9 mouse cellular contexts compared by ENCODE assay signal in genomic region chr2:173608020-173608958, GRCm38 (mm10). TPM values are rescaled to one million over a fixed set of nuclear protein-coding genes. Genes with fewer than 3 reads are reported as not detected.
DNase-seq lines count a peak whose midpoint lies in the region; ATAC-seq and TF ChIP-seq lines count a peak whose summit lies in the region.
"Had no signal": no experiment of that assay in that cellular context is flagged by ENCODE, and none has a peak within 500 bp of the region (broad histone marks: within the 10 kb centered on the region; RNA-seq: fewer than 3 reads in every experiment).

No protein-coding gene starts in this region.

- H3K27ac ChIP-seq in intestine, postnatal 0 days (ENCODE audit: low read depth, low read length), result no peak overlapping the region
- no peak overlapping the region for H3K27ac ChIP-seq in kidney, adult 2 months (ENCODE audit: insufficient read depth, low read depth, low read length)

- ATAC-seq in intestine, postnatal 0 days, result peak; percentile 53; the same call in 1 of the 2 replicates

- H3K9me3 ChIP-seq in intestine, postnatal 0 days (ENCODE audit: control insufficient read depth), result no peaks in the 10 kb centered on the region
- H3K9me3 ChIP-seq: megakaryocyte, embryonic 14.5 days had no signal

- H3K4me3 ChIP-seq in intestine, postnatal 0 days (ENCODE audit: low read depth, low read length), result no peak overlapping the region
- H3K4me3 ChIP-seq in kidney, adult 2 months (ENCODE audit: insufficient read depth, low read depth, low read length), result no peak overlapping the region
- H3K4me3 ChIP-seq: megakaryocyte, embryonic 14.5 days had no signal

- H3K9ac ChIP-seq in intestine, postnatal 0 days (ENCODE audit: low read depth, low read length), result no peak overlapping the region

- H3K36me3 ChIP-seq in intestine, postnatal 0 days (ENCODE audit: control insufficient read depth, insufficient read depth), result peaks cover 10% of the 10 kb centered on the region; the same call in 1 of the 2 replicates
- H3K36me3 ChIP-seq in kidney, adult 2 months (ENCODE audit: control insufficient read depth, insufficient read depth, low read length), result no peaks in the 10 kb centered on the region

- no peak for TF ChIP-seq CTCF in intestine, postnatal 0 days (IDR thresholded peaks at IDR 0.05; ENCODE audit: low read depth)
- TF ChIP-seq CTCF in kidney, adult 2 months (conservative IDR thresholded peaks at IDR 0.05; ENCODE audit: insufficient read depth, insufficient read length, low read depth, low read length), result no peak

- no peaks in the 10 kb centered on the region for H3K4me1 ChIP-seq in intestine, postnatal 0 days (replicated peaks; ENCODE audit: control insufficient read depth, insufficient read depth, low read length)
- H3K4me1 ChIP-seq in kidney, adult 2 months (ENCODE audit: control insufficient read depth, insufficient read depth, low read length), result no peaks in the 10 kb centered on the region

- peak; percentile 50 for DNase-seq in ovary, postnatal 36 days (ENCODE audit: low spot score)
- no peak for DNase-seq in ovary, postnatal 10 days (ENCODE audit: low spot score)
- peak; percentile 44 for DNase-seq in gastrocnemius, postnatal 10 days
- DNase-seq in cerebellum, postnatal 14 days, result no peak
- no peak for DNase-seq in thymus, postnatal 14 days
- DNase-seq in kidney, adult 2 months, result no peak

- H3K27me3 ChIP-seq in intestine, postnatal 0 days (replicated peaks; ENCODE audit: control insufficient read depth, insufficient read depth, low read length), result no peaks in the 10 kb centered on the region
- no peaks in the 10 kb centered on the region for H3K27me3 ChIP-seq in kidney, adult 2 months (replicated peaks; ENCODE audit: control insufficient read depth, insufficient read depth, low read length)
- H3K27me3 ChIP-seq: megakaryocyte, embryonic 14.5 days had no signal

- H3K4me2 ChIP-seq in intestine, postnatal 0 days (replicated peaks; ENCODE audit: low read depth), result no peak overlapping the region

- no peak for TF ChIP-seq POLR2A in kidney, adult 2 months (IDR thresholded peaks at IDR 0.05; ENCODE audit: low read depth, low read length)

- WGBS in intestine, postnatal 0 days, result 65% methylated on average over 10 of the region's 10 CpGs
- WGBS in kidney, adult 2 months, result 82% methylated on average over 10 of the region's 10 CpGs

RNA-seq across cellular contexts. Expression of gene Ankrd60, which starts 30.1 kb away (rescaled TPM):
- not detected for total RNA-seq in gastrocnemius, postnatal 10 days (2021)
- polyA plus RNA-seq in intestine, postnatal 0 days (2015; fragmentation: Nextera tagmentation; extraction: Ambion mirVana), result not detected in 2 replicates
- 0.09 and 0.22 TPM in 2 replicates for polyA plus RNA-seq in kidney, adult 2 months (2012; rRNA removed)
- polyA plus RNA-seq: small intestine, adult 2 months had no signal

RNA-seq across cellular contexts. Expression of gene Rab22a, which starts 51.3 kb away (rescaled TPM):
- total RNA-seq in gastrocnemius, postnatal 10 days (2021), result 10 to 100 TPM; 24.2 to 26.4 TPM
- polyA plus RNA-seq in intestine, postnatal 0 days (2015; fragmentation: Nextera tagmentation; extraction: Ambion mirVana), result 42.0 and 42.1 TPM in 2 replicates
- 24.4 and 28.2 TPM in 2 replicates for polyA plus RNA-seq in kidney, adult 2 months (2012; rRNA removed)

Comparison
In these comparisons a context has a peak if more than half of its experiments do, and no peak if none do; other contexts are left out.
1. DNase-seq: peak in ovary, postnatal 36 days (single experiment) and gastrocnemius, postnatal 10 days (single experiment); none in ovary, postnatal 10 days (single experiment), cerebellum, postnatal 14 days (0 of 2), thymus, postnatal 14 days (single experiment) and kidney, adult 2 months (single experiment).